Mouse (Mus musculus) embryo, embryonic 9.5 days (tissue): ENCODE results near the gene Zfp579.
"Not testable (repeated sequence)": the region's sequence is repeated elsewhere in the genome, so short reads cannot be mapped to it uniquely, and the experiment has no call there.

Experiments used
- DNase-seq: peaks from one replicate; pipeline ENCODE4 v3.0.0-alpha.2; 2017; ENCODE audit errors: extremely low spot score

Gene Zfp579

GRCm38 (mm10) chr7:5015118-5016001 is 19.4 kb upstream of the Zfp579 start, which contains the start of gene Gm44973:
Gene Gm44973 (plus strand): TSS chr7:5015496.
- peak; percentile 99 for DNase-seq

- DNase-seq, result peak; percentile 98
Measured at GRCm38 (mm10) chr7:5014251-5015117, 18.5 kb upstream of the Zfp579 start, which contains the start of the genes Zfp524 and Fiz1. Gene Zfp524 (plus strand): TSS chr7:5014415. Gene Fiz1 (minus strand): TSS chr7:5014697.

GRCm38 (mm10) chr7:5012681-5013513 is 16.9 kb upstream of the Zfp579 start:
- DNase-seq, result no peak

- no peak for DNase-seq
Measured at GRCm38 (mm10) chr7:5008229-5008628, 12.3 kb upstream of the Zfp579 start.

- not testable (repeated sequence) for DNase-seq
Measured at GRCm38 (mm10) chr7:5002876-5003275, 6.9 kb upstream of the Zfp579 start.

- no peak for DNase-seq
Measured at GRCm38 (mm10) chr7:4999876-5000275, 3.9 kb upstream of the Zfp579 start.

- no peak for DNase-seq
Measured at GRCm38 (mm10) chr7:4996934-4997333, 976 bp upstream of the Zfp579 start.

GRCm38 (mm10) chr7:4995268-4996002 is 523 bp downstream of the Zfp579 start:
- no peak for DNase-seq

GRCm38 (mm10) chr7:4993999-4994788 is 1.8 kb downstream of the Zfp579 start:
- DNase-seq, result no peak

GRCm38 (mm10) chr7:4993347-4993998 is 2.5 kb downstream of the Zfp579 start:
- no peak for DNase-seq

GRCm38 (mm10) chr7:4988250-4988649 is 7.7 kb downstream of the Zfp579 start:
- DNase-seq, result no peak

GRCm38 (mm10) chr7:4976832-4977231 is 19.1 kb downstream of the Zfp579 start:
- no peak for DNase-seq

GRCm38 (mm10) chr7:4975455-4975854 is 20.5 kb downstream of the Zfp579 start:
- no peak for DNase-seq

GRCm38 (mm10) chr7:4972321-4973047 is 23.5 kb downstream of the Zfp579 start:
- no peak for DNase-seq

GRCm38 (mm10) chr7:4971710-4972109 is 24.2 kb downstream of the Zfp579 start:
- DNase-seq, result no peak

- DNase-seq, result no peak
Measured at GRCm38 (mm10) chr7:4971068-4971467, 24.9 kb downstream of the Zfp579 start, which contains the start of gene Sbk3. Gene Sbk3 (minus strand): TSS chr7:4971168.

- DNase-seq, result no peak
Measured at GRCm38 (mm10) chr7:4964988-4965387, 31.0 kb downstream of the Zfp579 start.

GRCm38 (mm10) chr7:4964272-4964671 is 31.7 kb downstream of the Zfp579 start, which contains the start of gene Sbk2:
Gene Sbk2 (minus strand): TSS chr7:4964406.
- peak; percentile 77 for DNase-seq

- DNase-seq, result no peak
Measured at GRCm38 (mm10) chr7:4963527-4963926, 32.4 kb downstream of the Zfp579 start.
